Mouse (Mus musculus) C2C12 (cell line): Measurements from ENCODE around the gene Ifna7. TPM values are rescaled to one million over a fixed set of nuclear protein-coding genes. Genes with fewer than 3 reads are reported as not detected.
"Not testable (repeated sequence)": the region's sequence is repeated elsewhere in the genome, so short reads cannot be mapped to it uniquely, and the experiment has no call there.

Experiments
- H3K27me3 ChIP-seq: one replicate; pipeline ENCODE4 v1.6.1; 2011; ENCODE audit not compliant: control insufficient read depth, insufficient read depth, insufficient read length
- H3K36me3 ChIP-seq: one replicate; pipeline ENCODE4 v1.6.1; 2011; ENCODE audit not compliant: control insufficient read depth, insufficient read depth
- H3K4me3 ChIP-seq: one replicate; pipeline ENCODE4 v1.5.1; 2011; ENCODE audit warnings: mild to moderate bottlenecking, control low read depth; ENCODE audit not compliant: poor library complexity, insufficient read depth, severe bottlenecking
- H3K79me2 ChIP-seq: one replicate; pipeline ENCODE4 v1.6.1; 2011; ENCODE audit not compliant: control insufficient read depth, insufficient read depth
- H3K79me3 ChIP-seq: one replicate; pipeline ENCODE4 v1.6.1; 2011; ENCODE audit warnings: low read depth, control low read depth
- H3ac ChIP-seq: one replicate; pipeline ENCODE3; 2011; ENCODE audit warnings: low read depth; ENCODE audit not compliant: control insufficient read depth, insufficient read length
- CEBPB ChIP-seq: IDR thresholded peaks from one replicate; pipeline ENCODE4 v1.6.1; 2011; ENCODE audit warnings: low read depth, mild to moderate bottlenecking, control low read depth, moderate library complexity
- CTCF ChIP-seq: IDR thresholded peaks from one replicate; pipeline ENCODE4 v1.5.1; 2011; ENCODE audit not compliant: control insufficient read depth, insufficient read depth, insufficient read length
- FOSL1 ChIP-seq: IDR thresholded peaks from one replicate; pipeline ENCODE4 v1.8.0; 2011; ENCODE audit warnings: mild to moderate bottlenecking, low read length; ENCODE audit not compliant: poor library complexity, insufficient read depth, severe bottlenecking
- MAX ChIP-seq: IDR thresholded peaks from one replicate; pipeline ENCODE4 v1.6.1; 2011; ENCODE audit warnings: mild to moderate bottlenecking, control low read depth
- MYOD1 ChIP-seq: IDR thresholded peaks from one replicate; pipeline ENCODE4 v1.6.1; 2011; ENCODE audit warnings: low read depth; ENCODE audit not compliant: control insufficient read depth, insufficient read length
- MYOG ChIP-seq: IDR thresholded peaks from one replicate; pipeline ENCODE4 v1.6.1; 2011; ENCODE audit not compliant: control insufficient read depth, insufficient read length; ENCODE audit errors: extremely low read depth
- USF1 ChIP-seq: IDR thresholded peaks from one replicate; pipeline ENCODE4 v1.6.1; 2011; ENCODE audit warnings: low read depth, mild to moderate bottlenecking, control low read depth, moderate library complexity
- polyA plus RNA-seq: library from polyadenylated mRNA; unstranded; fragments of >200 nt; fragmentation: generic; extraction: Trizol; gene quantifications from one replicate; pipeline ENCODE4 v1.2.1, GENCODE M21; 2012; ENCODE audit warnings: missing spikeins

Gene Ifna7
- polyA plus RNA-seq, 1 experiment, result not detected

- H3K4me3 ChIP-seq, result no peak overlapping the region
- peaks cover 7% of the 10 kb centered on the region for H3K27me3 ChIP-seq
- no peak overlapping the region for H3ac ChIP-seq
- no peaks in the 10 kb centered on the region for H3K79me3 ChIP-seq
- TF ChIP-seq MYOG (no peak), MAX (no peak), CTCF (no peak), CEBPB (no peak), MYOD1 (no peak), USF1 (no peak), FOSL1 (no peak)
- no peaks in the 10 kb centered on the region for H3K79me2 ChIP-seq
- no peaks in the 10 kb centered on the region for H3K36me3 ChIP-seq
These were observed 7.0 kb downstream of the Ifna7 start for GRCm38 (mm10) chr4:88822995-88823394.

GRCm38 (mm10) chr4:88827116-88827515, 11.1 kb downstream of the Ifna7 start, which contains the start of gene Ifna6:
TSS of gene Ifna6 (plus strand) at chr4:88827416.
- H3K36me3 ChIP-seq, H3ac ChIP-seq, H3K79me3 ChIP-seq, H3K4me3 ChIP-seq, H3K79me2 ChIP-seq, H3K27me3 ChIP-seq: not testable (repeated sequence)

- H3ac ChIP-seq, result no peak overlapping the region
- no peaks in the 10 kb centered on the region for H3K36me3 ChIP-seq
- H3K27me3 ChIP-seq, result peaks cover 3% of the 10 kb centered on the region
- H3K79me2 ChIP-seq, result no peaks in the 10 kb centered on the region
- no peak for TF ChIP-seq CTCF
- no peak for TF ChIP-seq CEBPB
- TF ChIP-seq MYOD1, result no peak
- TF ChIP-seq MAX, result no peak
- no peak for TF ChIP-seq USF1
- no peak for TF ChIP-seq FOSL1
- TF ChIP-seq MYOG, result no peak
- H3K4me3 ChIP-seq, result no peak overlapping the region
- no peaks in the 10 kb centered on the region for H3K79me3 ChIP-seq
These were observed 14.5 kb downstream of the Ifna7 start for GRCm38 (mm10) chr4:88830523-88830922.

GRCm38 (mm10) chr4:88835225-88835624, 19.2 kb downstream of the Ifna7 start, which contains the start of gene Ifna5:
TSS of gene Ifna5 (plus strand) at chr4:88835525.
- not testable (repeated sequence) for H3K79me3 ChIP-seq, H3ac ChIP-seq, H3K4me3 ChIP-seq, H3K36me3 ChIP-seq, H3K79me2 ChIP-seq, H3K27me3 ChIP-seq

GRCm38 (mm10) chr4:88838828-88839227, 22.8 kb downstream of the Ifna7 start:
- Histone ChIP-seq H3K4me3 (no peak overlapping the region), H3K79me3 (no peaks in the 10 kb centered on the region), H3K27me3 (peaks cover 10% of the 10 kb centered on the region), H3K36me3 (no peaks in the 10 kb centered on the region), H3K79me2 (no peaks in the 10 kb centered on the region), H3ac (no peak overlapping the region)
- no peak for TF ChIP-seq FOSL1
- TF ChIP-seq MYOD1, result no peak
- TF ChIP-seq CTCF, result no peak
- no peak for TF ChIP-seq MAX
- no peak for TF ChIP-seq MYOG
- TF ChIP-seq CEBPB, result no peak
- no peak for TF ChIP-seq USF1

- no peaks in the 10 kb centered on the region for H3K79me3 ChIP-seq
- no peak for TF ChIP-seq USF1
- H3K79me2 ChIP-seq, result no peaks in the 10 kb centered on the region
- peaks cover 7% of the 10 kb centered on the region for H3K27me3 ChIP-seq
- H3ac ChIP-seq, result no peak overlapping the region
- no peaks in the 10 kb centered on the region for H3K36me3 ChIP-seq
- no peak overlapping the region for H3K4me3 ChIP-seq
These were observed 24.0 kb downstream of the Ifna7 start for GRCm38 (mm10) chr4:88840058-88840457.

- Histone ChIP-seq H3K79me2 (no peaks in the 10 kb centered on the region), H3K27me3 (peaks cover 4% of the 10 kb centered on the region), H3K4me3 (no peak within 1 kb of the TSS), H3ac (no peak within 1 kb of the TSS), H3K79me3 (no peaks in the 10 kb centered on the region), H3K36me3 (no peaks in the 10 kb centered on the region)
- TF ChIP-seq MYOD1 (no peak), CTCF (no peak), MYOG (no peak), MAX (no peak)
These were observed 25.4 kb downstream of the Ifna7 start, which contains the start of gene Ifna4 for GRCm38 (mm10) chr4:88841438-88841911. TSS of gene Ifna4 (plus strand) at chr4:88841861.
